Mouse (Mus musculus) midbrain, embryonic 14.5 days (tissue): ENCODE measurements around the gene Mmp15. TPM values are rescaled to one million over a fixed set of nuclear protein-coding genes. Genes with fewer than 3 reads are reported as not detected.

Experiments used
- ATAC-seq: fragments of 200-750 bp; cut with Nextera tagmentation; 2 replicates; pipeline ENCODE4 v1.8.0; 2017; ENCODE audit warnings: moderate number of reproducible peaks, moderate library complexity; ENCODE audit not compliant: low FRiP score, low TSS enrichment
- DNase-seq: peaks from one replicate; pipeline ENCODE4 v3.0.0-alpha.2; 2015
- H3K27ac ChIP-seq: fragments of 300-500 bp; sonication (generic); replicated peaks from 2 replicates; pipeline ENCODE4 v1.5.1; 2014; ENCODE audit warnings: mild to moderate bottlenecking, low read depth, low read length, moderate library complexity
- H3K27me3 ChIP-seq: fragments of 300-500 bp; sonication (generic); 2 replicates; pipeline ENCODE4 v1.6.1; 2014; ENCODE audit warnings: low read length, control low read depth, mixed read lengths; ENCODE audit not compliant: control insufficient read depth, insufficient read depth
- H3K36me3 ChIP-seq: fragments of 300-500 bp; sonication (generic); 2 replicates; pipeline ENCODE4 v1.6.1; 2014; ENCODE audit warnings: low read length, control low read depth; ENCODE audit not compliant: control insufficient read depth, insufficient read depth
- H3K4me1 ChIP-seq: fragments of 300-500 bp; sonication (generic); 2 replicates; pipeline ENCODE4 v1.6.1; 2014; ENCODE audit warnings: mild to moderate bottlenecking, antibody characterized with exemption, low read length, control low read depth; ENCODE audit not compliant: control insufficient read depth, insufficient read depth
- H3K4me2 ChIP-seq: fragments of 300-500 bp; sonication (generic); 2 replicates; pipeline ENCODE4 v1.6.1; 2014; ENCODE audit warnings: mild to moderate bottlenecking, low read length, moderate library complexity
- H3K4me3 ChIP-seq: fragments of 300-500 bp; sonication (generic); replicated peaks from 2 replicates; pipeline ENCODE4 v1.5.1; 2014; ENCODE audit warnings: low read depth, low read length
- H3K9ac ChIP-seq: fragments of 300-500 bp; sonication (generic); replicated peaks from 2 replicates; pipeline ENCODE4 v1.6.1; 2014; ENCODE audit warnings: mild to moderate bottlenecking, low read length, moderate library complexity
- H3K9me3 ChIP-seq: fragments of 300-500 bp; sonication (generic); 2 replicates; pipeline ENCODE4 v1.6.1; 2016; ENCODE audit warnings: low read length, control low read depth, mixed read lengths; ENCODE audit not compliant: control insufficient read depth
- WGBS: fragments of 180-500 bp; shearing (Covaris S2); extraction: QIAGEN DNeasy Blood & Tissue Kit; methylation state at CpG from one replicate; pipeline ENCODE4 v1.1.7; 2014; 5-methylcytosine and 5-hydroxymethylcytosine counted together
- polyA plus RNA-seq: library from polyadenylated mRNA; unstranded; fragments of >200 nt; fragmentation: Nextera tagmentation; extraction: Ambion mirVana; gene quantifications from 2 replicates; pipeline ENCODE4 v1.2.1, GENCODE M21; 2014

Mmp15 gene
- polyA plus RNA-seq, 1 experiment from 2014 or later: 19.1 TPM

DNA sequence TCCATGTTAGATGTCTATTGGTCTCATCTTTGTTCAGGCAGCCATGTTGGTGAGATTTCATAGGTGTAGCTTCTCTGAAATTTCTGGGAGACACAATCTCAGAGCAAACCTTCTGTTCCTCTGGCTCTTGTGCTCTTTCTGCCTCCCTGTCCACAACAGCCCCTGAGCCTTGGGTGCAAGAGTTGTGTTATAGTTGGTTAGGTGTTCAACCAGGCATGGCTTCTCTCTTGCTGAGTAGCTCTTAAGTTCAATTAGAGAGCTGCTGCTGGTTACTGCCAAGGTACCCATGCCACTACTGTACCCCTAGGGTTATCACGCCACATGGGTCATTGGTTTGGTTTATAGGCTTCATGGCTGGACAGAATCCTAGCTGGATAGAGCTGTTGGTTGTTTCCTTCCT, 36.7 kb upstream of the Mmp15 start:
- 97% methylated on average over 1 of the region's 1 CpGs for WGBS
- peaks cover 14% of the 10 kb centered on the region for H3K4me1 ChIP-seq
- H3K27ac ChIP-seq: no peak overlapping the region
- no peak for ATAC-seq
- DNase-seq: no peak
- H3K4me2 ChIP-seq: no peak overlapping the region
- 0 out of 2 replicates have a peak, but pooled peaks cover 3% of the 10 kb centered on the region for H3K27me3 ChIP-seq
- no peaks in the 10 kb centered on the region for H3K36me3 ChIP-seq
- H3K9ac ChIP-seq: no peak overlapping the region
- no peaks in the 10 kb centered on the region for H3K9me3 ChIP-seq
- H3K4me3 ChIP-seq: no peak overlapping the region

DNA sequence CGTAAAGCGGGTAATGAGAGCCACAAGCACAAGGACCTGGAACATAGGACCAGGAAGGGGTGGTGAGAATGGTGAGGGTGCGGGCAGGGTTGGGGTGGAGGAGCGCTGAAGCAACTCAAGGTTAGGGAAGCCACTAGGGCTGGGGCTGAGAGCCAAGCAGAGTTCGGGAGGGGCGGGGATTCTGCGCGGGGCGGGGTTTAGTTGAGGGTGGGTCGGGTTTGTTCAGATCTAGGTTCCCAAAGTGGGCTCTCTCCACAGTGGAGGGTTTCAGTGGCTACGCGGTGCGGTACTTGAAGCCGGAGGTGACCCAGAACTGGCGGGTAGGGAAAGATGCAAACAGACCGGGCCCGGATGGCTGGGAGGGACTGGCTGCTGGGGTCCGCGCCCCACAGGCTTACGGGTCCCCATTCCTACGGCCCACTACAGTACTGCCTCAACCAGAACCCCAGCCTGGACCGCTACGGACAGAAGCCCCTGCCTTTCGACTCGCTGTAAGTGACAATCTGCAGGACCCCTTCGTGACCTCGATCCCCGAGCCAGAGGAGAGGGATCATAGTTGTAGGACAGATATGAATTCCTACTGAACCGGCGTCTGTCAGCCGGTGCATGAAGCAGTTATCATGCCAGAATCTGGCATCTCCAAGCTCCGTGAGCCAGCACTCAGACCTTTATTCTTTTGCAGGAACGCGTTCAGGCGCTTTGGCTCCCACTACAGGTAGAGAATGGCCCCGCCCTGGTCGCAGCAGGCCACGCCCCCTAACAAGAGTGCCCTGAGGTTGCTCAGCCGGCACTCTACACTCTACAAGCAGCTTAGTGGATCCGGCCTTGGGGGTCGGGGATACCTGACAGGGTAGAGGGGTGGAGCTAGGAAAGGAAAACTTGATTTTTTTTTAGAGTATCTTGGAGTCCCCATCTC, 31.6 kb upstream of the Mmp15 start:
- Histone ChIP-seq H3K4me3 (peak overlapping the region; percentile 39), H3K36me3 (peaks cover 16% of the 10 kb centered on the region), H3K4me1 (peaks cover 10% of the 10 kb centered on the region), H3K27me3 (0 out of 2 replicates have a peak, but pooled peaks cover 3% of the 10 kb centered on the region), H3K27ac (no peak overlapping the region), H3K4me2 (peak overlapping the region; percentile 73), H3K9ac (peak overlapping the region; percentile 52), H3K9me3 (no peaks in the 10 kb centered on the region)
- ATAC-seq (peak; percentile 49; the same call in 1 of the 2 replicates), DNase-seq (peak; percentile 78)
- WGBS: 2% methylated on average over 40 of the region's 41 CpGs

DNA sequence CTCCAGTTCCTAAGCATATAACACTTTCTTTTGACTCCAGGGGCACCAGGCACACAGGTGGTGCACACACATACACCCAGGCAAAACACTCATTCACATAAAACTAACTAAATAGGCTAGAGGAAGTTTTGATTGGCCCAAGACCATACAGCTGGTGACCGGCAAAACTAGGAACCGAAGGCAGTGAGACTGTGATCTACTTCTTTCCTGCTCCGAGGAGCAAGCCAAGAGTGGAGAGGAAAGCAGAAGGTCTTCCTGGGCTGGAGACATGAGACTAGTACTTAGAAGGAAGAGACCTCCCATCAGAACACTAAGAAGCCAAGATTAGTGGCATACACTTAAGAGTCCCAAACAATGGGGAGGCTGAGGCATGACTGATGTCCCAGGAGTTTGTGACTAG, 28.9 kb upstream of the Mmp15 start:
- no peak overlapping the region for H3K4me2 ChIP-seq
- H3K27ac ChIP-seq: no peak overlapping the region
- DNase-seq: no peak
- 88% methylated on average over 3 of the region's 3 CpGs for WGBS
- 0 out of 2 replicates have a peak, but pooled peaks cover 3% of the 10 kb centered on the region for H3K27me3 ChIP-seq
- H3K4me1 ChIP-seq: peaks cover 10% of the 10 kb centered on the region
- H3K4me3 ChIP-seq: no peak overlapping the region
- ATAC-seq: no peak
- H3K9ac ChIP-seq: no peak overlapping the region
- no peaks in the 10 kb centered on the region for H3K9me3 ChIP-seq
- H3K36me3 ChIP-seq: peaks cover 43% of the 10 kb centered on the region

DNA sequence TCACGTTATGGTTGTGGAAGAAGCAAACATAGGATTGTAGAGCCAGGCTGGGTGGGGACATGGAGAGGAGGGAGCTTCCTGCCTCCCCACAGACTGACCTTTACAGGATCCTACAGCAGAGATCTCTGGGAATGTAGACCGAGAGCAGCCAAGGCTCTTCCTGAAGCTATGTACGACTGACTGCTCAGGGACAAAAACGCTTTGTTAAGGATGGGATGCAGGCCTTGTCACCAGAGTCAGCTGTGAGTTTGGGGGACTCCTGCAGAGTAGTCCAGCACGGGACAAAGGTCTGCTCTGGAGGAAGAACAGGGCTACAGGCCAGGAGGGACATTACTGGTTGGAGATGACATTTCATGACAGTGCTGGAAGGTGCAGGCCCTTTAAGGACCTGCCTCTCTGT, 27.4 kb upstream of the Mmp15 start:
- H3K9me3 ChIP-seq: no peaks in the 10 kb centered on the region
- 32% methylated on average over 5 of the region's 5 CpGs for WGBS
- H3K4me3 ChIP-seq: no peak overlapping the region
- no peak overlapping the region for H3K9ac ChIP-seq
- no peak overlapping the region for H3K27ac ChIP-seq
- H3K36me3 ChIP-seq: peaks cover 58% of the 10 kb centered on the region
- ATAC-seq (no peak), DNase-seq (no peak)
- H3K4me2 ChIP-seq: no peak overlapping the region
- peaks cover 11% of the 10 kb centered on the region for H3K4me1 ChIP-seq
- H3K27me3 ChIP-seq: 0 out of 2 replicates have a peak, but pooled peaks cover 3% of the 10 kb centered on the region

DNA sequence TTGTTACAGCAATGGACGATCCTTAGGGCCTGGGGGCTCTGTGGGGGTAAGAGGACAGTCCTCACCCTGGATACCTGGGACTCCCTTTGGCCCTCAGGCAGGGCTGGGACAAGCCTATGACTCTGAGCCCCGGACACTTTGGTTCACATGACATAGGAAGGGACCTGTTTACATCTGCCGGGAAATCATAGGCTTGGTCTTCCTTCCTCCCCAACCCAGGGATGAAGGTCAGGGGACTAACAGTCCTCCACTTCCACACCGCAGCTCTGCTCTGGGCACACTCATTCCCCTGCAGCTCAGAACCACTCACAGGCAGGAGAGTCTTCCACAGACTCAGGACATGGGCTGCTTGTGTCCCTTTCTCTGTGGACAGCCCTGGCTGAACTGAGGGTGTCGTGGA, 25.2 kb upstream of the Mmp15 start:
- Histone ChIP-seq H3K4me1 (peaks cover 13% of the 10 kb centered on the region), H3K36me3 (peaks cover 62% of the 10 kb centered on the region), H3K9me3 (no peaks in the 10 kb centered on the region), H3K9ac (no peak overlapping the region), H3K4me2 (no peak overlapping the region), H3K4me3 (no peak overlapping the region), H3K27ac (no peak overlapping the region), H3K27me3 (no peaks in the 10 kb centered on the region)
- WGBS: 93% methylated on average over 5 of the region's 5 CpGs
- DNase-seq (no peak), ATAC-seq (no peak)

DNA sequence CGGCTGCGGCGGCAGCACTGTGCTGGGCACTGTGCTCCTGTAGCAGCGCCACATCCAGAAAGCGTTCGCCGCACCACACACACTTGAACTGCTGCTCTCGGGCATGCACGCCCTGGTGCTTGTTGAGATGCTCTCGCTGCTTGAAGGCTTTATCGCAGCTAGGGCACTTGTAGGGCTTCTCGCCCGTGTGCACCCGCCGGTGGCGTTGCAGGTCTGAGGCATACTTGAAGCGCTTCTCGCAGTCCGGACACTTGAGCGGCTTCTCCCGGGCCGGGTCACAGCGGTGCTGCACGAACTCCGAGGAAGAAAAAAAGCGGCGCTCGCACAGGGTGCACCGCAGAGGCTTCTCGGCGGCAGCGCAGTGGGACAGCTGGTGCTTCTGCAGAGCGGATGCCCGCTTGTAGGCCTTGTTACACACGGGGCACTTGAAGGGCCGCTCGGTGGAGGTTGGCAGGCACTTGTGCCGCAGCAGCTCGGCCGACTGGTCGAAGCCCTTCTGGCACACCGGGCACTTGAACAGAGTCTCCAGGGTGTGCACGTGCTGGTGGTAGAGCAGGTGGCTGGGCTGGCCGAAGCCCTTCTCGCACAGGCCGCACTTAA, 24.1 kb upstream of the Mmp15 start:
- peaks cover 20% of the 10 kb centered on the region for H3K4me1 ChIP-seq
- no peak for DNase-seq
- no peak overlapping the region for H3K9ac ChIP-seq
- no peak overlapping the region for H3K27ac ChIP-seq
- peaks cover 62% of the 10 kb centered on the region for H3K36me3 ChIP-seq
- H3K4me3 ChIP-seq: no peak overlapping the region
- H3K4me2 ChIP-seq: no peak overlapping the region
- 91% methylated on average over 46 of the region's 46 CpGs for WGBS
- H3K27me3 ChIP-seq: no peaks in the 10 kb centered on the region
- no peak for ATAC-seq
- no peaks in the 10 kb centered on the region for H3K9me3 ChIP-seq

DNA sequence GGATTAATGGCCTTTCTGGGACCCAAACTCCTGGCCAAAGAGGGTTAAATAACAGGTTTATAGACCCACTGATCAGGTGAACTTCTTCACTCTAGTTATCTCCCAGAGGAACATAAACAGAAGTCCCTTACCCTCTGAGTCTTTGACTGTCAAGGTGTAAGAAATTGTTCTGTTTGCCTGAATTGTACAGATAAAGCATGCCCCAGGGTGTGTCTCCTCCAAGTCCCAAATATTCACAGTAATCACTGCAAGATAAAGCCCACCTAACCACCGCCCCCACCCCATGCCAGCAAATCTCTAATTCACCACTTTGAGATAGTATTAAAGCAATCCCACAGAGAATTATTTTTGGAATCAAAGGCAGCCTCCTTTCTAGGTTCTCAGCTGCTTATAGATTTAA, 21.7 kb upstream of the Mmp15 start:
- H3K27me3 ChIP-seq: no peaks in the 10 kb centered on the region
- WGBS: 74% methylated on average over 1 of the region's 1 CpGs
- H3K4me2 ChIP-seq: peak overlapping the region; percentile 89
- peak overlapping the region; percentile 88 for H3K4me3 ChIP-seq
- H3K36me3 ChIP-seq: peaks cover 47% of the 10 kb centered on the region
- peaks cover 21% of the 10 kb centered on the region for H3K4me1 ChIP-seq
- H3K27ac ChIP-seq: no peak overlapping the region
- peak overlapping the region; percentile 96 for H3K9ac ChIP-seq
- ATAC-seq (no peak), DNase-seq (no peak)
- H3K9me3 ChIP-seq: no peaks in the 10 kb centered on the region

DNA sequence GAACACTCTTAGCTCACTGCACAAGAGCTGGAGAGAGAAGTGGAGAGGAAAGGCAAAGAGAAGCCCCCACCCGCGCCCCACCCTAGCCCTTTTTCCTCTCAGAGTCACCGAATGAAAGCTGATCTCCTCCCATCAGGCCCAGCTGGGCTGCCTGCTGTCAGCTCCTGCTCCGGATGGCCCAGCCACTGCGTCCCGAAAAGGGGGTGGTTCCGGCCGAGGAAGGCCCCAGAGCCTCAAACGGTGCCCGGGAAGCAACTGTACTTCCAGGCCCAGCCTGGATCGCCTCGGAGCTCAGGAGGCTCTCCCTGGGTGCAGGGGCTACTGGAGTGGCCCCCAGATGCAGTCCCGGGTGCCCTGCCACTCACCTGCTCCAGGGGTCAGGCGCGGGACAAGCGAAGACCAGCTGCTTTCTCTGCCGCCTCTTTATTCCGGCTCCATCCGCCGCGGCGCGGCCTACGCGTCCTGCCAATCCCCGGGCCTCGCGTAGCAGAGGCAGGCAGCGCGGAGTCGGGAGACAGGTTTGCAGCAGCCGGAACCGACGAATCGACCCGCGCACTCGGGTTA, 20.8 kb upstream of the Mmp15 start:
- ATAC-seq: peak; percentile 49
- Histone ChIP-seq H3K4me2 (peak overlapping the region; percentile 89), H3K27me3 (no peaks in the 10 kb centered on the region), H3K36me3 (peaks cover 39% of the 10 kb centered on the region), H3K27ac (peak overlapping the region; percentile 93), H3K4me1 (peaks cover 21% of the 10 kb centered on the region), H3K4me3 (peak overlapping the region; percentile 88), H3K9me3 (no peaks in the 10 kb centered on the region), H3K9ac (peak overlapping the region; percentile 96)
- no peak for DNase-seq
- WGBS: under 1% methylated on average over 38 of the region's 38 CpGs
